Mouse (Mus musculus) inflammation-experienced regulatory T-cells, adult 16 weeks (primary cell): ENCODE measurements around the gene Lca5. TPM values are rescaled to one million over a fixed set of nuclear protein-coding genes. Genes with fewer than 3 reads are reported as not detected.

Experiments
- polyA plus RNA-seq: library from polyadenylated mRNA; unstranded; fragments of 100-300 nt; shearing (Covaris generic); gene quantifications from one replicate; pipeline ENCODE4 v1.2.1, GENCODE M21; 2017

The Lca5 gene
- polyA plus RNA-seq: 19.5 TPM

DNA sequence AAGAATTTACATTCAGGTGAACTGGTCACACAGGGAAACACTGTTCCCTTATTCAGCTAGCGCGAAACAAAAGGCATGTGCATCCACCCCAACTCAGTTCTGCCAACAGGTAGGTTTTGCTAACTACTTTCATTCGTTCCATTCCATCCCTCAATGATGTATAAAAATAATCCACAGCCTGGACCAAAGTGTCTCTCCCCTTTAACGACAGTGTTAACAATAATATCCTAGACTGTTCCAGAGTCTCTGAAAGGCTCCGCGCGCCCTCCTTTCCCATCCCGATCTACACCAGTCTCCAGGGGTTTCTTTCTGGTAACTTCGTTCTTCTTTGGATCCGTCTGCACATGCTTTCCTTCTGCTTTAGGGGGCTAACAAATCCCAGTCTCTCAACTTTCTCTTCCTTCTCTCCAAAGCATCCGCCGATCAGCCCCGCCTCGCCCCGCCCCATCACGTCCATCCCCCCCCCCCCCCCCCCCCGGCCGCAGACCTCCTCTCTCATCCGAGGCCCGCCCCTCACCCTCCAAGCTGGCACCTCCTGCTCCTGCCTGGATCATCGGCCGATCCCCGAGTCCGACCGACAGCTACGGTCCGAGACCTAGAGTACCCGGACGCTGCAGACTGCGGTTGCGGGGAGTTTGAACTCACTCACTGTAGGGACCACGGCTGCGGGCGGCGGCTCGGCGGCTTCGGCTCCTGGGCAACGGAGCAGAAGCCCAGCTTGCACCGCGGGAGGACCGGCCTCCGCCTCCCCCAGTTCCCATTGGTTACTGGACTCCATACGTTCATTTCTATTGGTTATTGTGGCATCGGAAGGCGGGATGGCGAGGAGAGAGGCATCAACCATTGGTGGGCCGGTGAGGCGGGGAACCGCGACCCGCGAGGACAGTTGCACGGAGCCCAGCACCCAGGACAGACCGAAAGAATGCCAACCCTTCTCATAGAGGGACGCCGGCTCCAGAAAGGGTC, at the start of gene Lca5:
Gene Lca5 (minus strand): TSS at position 736 of the 966 bp plus-strand sequence.

Other genes with a start within 250 kb of the Lca5 start
- gene Sh3bgrl2, start 107.2 kb upstream of the Lca5 start, polyA plus RNA-seq: 37.4 TPM